ENCODE assay signal across 15 mouse cellular contexts in genomic region chr4:10285562-10285961, GRCm38 (mm10).
A peak's percentile ranks its signal among the peaks of the same experiment; 100 is the strongest.
DNase-seq lines count a peak whose midpoint lies in the region; ATAC-seq lines count a peak whose summit lies in the region.
"Had no signal": no experiment of that assay in that cellular context is flagged by ENCODE, and none has a peak within 500 bp of the region (broad histone marks: within the 10 kb centered on the region; RNA-seq: fewer than 3 reads in every experiment).

No protein-coding gene starts in this region.

- no peak overlapping the region for H3K4me2 ChIP-seq in heart, embryonic 13.5 days
- H3K4me2 ChIP-seq: liver, embryonic 15.5 days had no signal

- H3K27ac ChIP-seq in heart, embryonic 13.5 days (replicated peaks) = peak overlapping the region; percentile 28; the same call in 1 of the 2 replicates
- H3K27ac ChIP-seq: liver, embryonic 15.5 days had no signal

- H3K27me3 ChIP-seq in heart, embryonic 13.5 days (replicated peaks) = no peaks in the 10 kb centered on the region
- H3K27me3 ChIP-seq: liver, embryonic 15.5 days; Patski had no signal

- intact Hi-C loops in heart, postnatal 25 days (cut with DNase I) = loop anchor here (10.0 kb wide), 1 partner anchor 139 kb away; no protein-coding TSS in a partner anchor
- intact Hi-C loops in heart, postnatal 10 days (cut with DNase I) = no loop called here

- peaks cover 7% of the 10 kb centered on the region for H3K4me1 ChIP-seq in heart, embryonic 13.5 days
- H3K4me1 ChIP-seq: liver, embryonic 15.5 days had no signal

- WGBS in heart, embryonic 13.5 days = 31% methylated on average over 2 of the region's 2 CpGs

- H3K9ac ChIP-seq in heart, embryonic 13.5 days = no peak overlapping the region
- H3K9ac ChIP-seq: liver, embryonic 15.5 days had no signal

- ATAC-seq in heart, embryonic 13.5 days (ENCODE audit: extremely low read depth, insufficient number of reproducible peaks, low FRiP score, low TSS enrichment) = no peak; the same call in 1 of the 2 replicates
- ATAC-seq in cerebellum, adult (ENCODE audit: insufficient number of reproducible peaks, low FRiP score, low TSS enrichment) = no peak
- ATAC-seq: forebrain, embryonic 16.5 days; Patski had no signal

- H3K9me3 ChIP-seq in heart, embryonic 13.5 days = no peaks in the 10 kb centered on the region
- H3K9me3 ChIP-seq: liver, embryonic 15.5 days had no signal

- no peak for DNase-seq in heart, postnatal 25 days (ENCODE audit: low spot score)
- peak; percentile 43 for DNase-seq in kidney, postnatal 10 days
- DNase-seq in kidney, adult 8-10 months = no peak
- peak; percentile 43 to 59 for DNase-seq in heart, postnatal 10 days
- DNase-seq in lung, postnatal 10 days = peak; percentile 32
- DNase-seq: cerebellum, postnatal 25 days; left cerebral cortex, postnatal 4 days; retina, postnatal 1 day; thymus, postnatal 14 days had no signal

- H3K36me3 ChIP-seq in heart, embryonic 13.5 days = no peaks in the 10 kb centered on the region
- H3K36me3 ChIP-seq: liver, embryonic 15.5 days had no signal

- H3K4me3 ChIP-seq in heart, embryonic 13.5 days = no peak overlapping the region
- H3K4me3 ChIP-seq: erythroblast, embryonic 14.5 days; liver, embryonic 15.5 days had no signal

Comparison
In these comparisons a context has a peak if more than half of its experiments do, and no peak if none do; other contexts are left out.
1. DNase-seq: peak in kidney, postnatal 10 days (single experiment), heart, postnatal 10 days (2 of 2) and lung, postnatal 10 days (single experiment); none in heart, postnatal 25 days (single experiment) and kidney, adult 8-10 months (0 of 2).